Comparison of ENCODE assay signal across 8 mouse cellular contexts in the genomic region with DNA sequence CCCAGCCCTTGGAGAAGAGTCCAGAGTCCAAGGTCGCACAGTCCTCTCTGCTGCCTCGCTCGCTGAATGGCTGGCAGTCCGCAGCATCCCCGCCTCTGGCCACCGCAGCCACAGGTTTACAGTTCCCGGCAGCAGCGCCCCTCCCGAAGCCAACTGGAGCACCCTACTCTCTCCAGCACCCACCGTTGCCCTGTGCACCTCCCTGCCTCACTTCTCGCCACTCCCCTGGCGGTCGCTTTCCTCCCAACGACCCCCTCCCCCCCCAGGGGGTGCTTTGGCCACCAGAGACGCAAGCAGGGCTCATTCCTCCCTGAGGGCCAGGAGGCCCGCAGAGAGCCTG. TPM values are rescaled to one million over a fixed set of nuclear protein-coding genes. Genes with fewer than 3 reads are reported as not detected.
A peak's percentile ranks its signal among the peaks of the same experiment; 100 is the strongest.
DNase-seq lines count a peak whose midpoint lies in the region; ATAC-seq lines count a peak whose summit lies in the region.

A gene (plus strand): TSS at position 301 of the 340 bp plus-strand sequence.

- no peaks in the 10 kb centered on the region for H3K36me3 ChIP-seq in liver, embryonic 11.5 days (ENCODE audit: control insufficient read depth, insufficient read depth, low read length)
- H3K36me3 ChIP-seq in forebrain, embryonic 14.5 days (ENCODE audit: control insufficient read depth, insufficient read depth, low read length) = no peaks in the 10 kb centered on the region
- no peaks in the 10 kb centered on the region for H3K36me3 ChIP-seq in neural tube, embryonic 14.5 days (ENCODE audit: control insufficient read depth, insufficient read depth, low read length)

- intact Hi-C loops in left cerebral cortex, postnatal 10 days (cut with DNase I) = no loop called here

- WGBS in liver, embryonic 11.5 days = 5% methylated on average over 16 of the region's 16 CpGs
- 1% methylated on average over 16 of the region's 16 CpGs for WGBS in forebrain, embryonic 14.5 days
- 0% methylated on average over 16 of the region's 16 CpGs for WGBS in neural tube, embryonic 14.5 days

- H3K9ac ChIP-seq in liver, embryonic 11.5 days (ENCODE audit: low read depth, low read length) = no peak within 1 kb of the TSS
- peak within 1 kb of the TSS; percentile 60 for H3K9ac ChIP-seq in forebrain, embryonic 14.5 days (ENCODE audit: low read length)
- peak within 1 kb of the TSS; percentile 82 for H3K9ac ChIP-seq in neural tube, embryonic 14.5 days (replicated peaks; ENCODE audit: low read depth, low read length)

- peak; percentile 7; the same call in 1 of the 2 replicates for ATAC-seq in liver, embryonic 11.5 days (replicated peaks; ENCODE audit: low FRiP score)
- peak; percentile 16 for ATAC-seq in forebrain, embryonic 14.5 days
- peak; percentile 42; the same call in 1 of the 2 replicates for ATAC-seq in neural tube, embryonic 14.5 days (ENCODE audit: low read depth)
- ATAC-seq in erythroblast, adult 5-6 weeks (replicated peaks; ENCODE audit: low FRiP score, poor library complexity, severe bottlenecking) = no peak

- H3K4me1 ChIP-seq in liver, embryonic 11.5 days (replicated peaks; ENCODE audit: control insufficient read depth, insufficient read depth, low read length) = no peaks in the 10 kb centered on the region; the same call in 1 of the 2 replicates
- H3K4me1 ChIP-seq in forebrain, embryonic 14.5 days (ENCODE audit: control insufficient read depth, insufficient read depth, low read length) = peaks cover 14% of the 10 kb centered on the region
- H3K4me1 ChIP-seq in neural tube, embryonic 14.5 days (ENCODE audit: control insufficient read depth, insufficient read depth, low read length) = peaks cover 5% of the 10 kb centered on the region

- H3K27ac ChIP-seq in liver, embryonic 11.5 days (ENCODE audit: low read depth, low read length) = no peak within 1 kb of the TSS
- H3K27ac ChIP-seq in forebrain, embryonic 14.5 days (ENCODE audit: low read depth, low read length) = peak within 1 kb of the TSS; percentile 82
- peak within 1 kb of the TSS; percentile 93 for H3K27ac ChIP-seq in neural tube, embryonic 14.5 days (ENCODE audit: low read depth, low read length)

- no peaks in the 10 kb centered on the region for H3K9me3 ChIP-seq in liver, embryonic 11.5 days (ENCODE audit: control insufficient read depth, low read length)
- no peaks in the 10 kb centered on the region for H3K9me3 ChIP-seq in forebrain, embryonic 14.5 days (replicated peaks; ENCODE audit: control insufficient read depth, low read length)
- H3K9me3 ChIP-seq in neural tube, embryonic 14.5 days (ENCODE audit: control insufficient read depth, low read length) = no peaks in the 10 kb centered on the region

- peak within 1 kb of the TSS; percentile 29 for H3K4me2 ChIP-seq in liver, embryonic 11.5 days
- peak within 1 kb of the TSS; percentile 89 for H3K4me2 ChIP-seq in forebrain, embryonic 14.5 days (ENCODE audit: low read length)
- H3K4me2 ChIP-seq in neural tube, embryonic 14.5 days (ENCODE audit: low read depth, low read length) = peak within 1 kb of the TSS; percentile 73

- H3K27me3 ChIP-seq in liver, embryonic 11.5 days (replicated peaks; ENCODE audit: control insufficient read depth, insufficient read depth, low read length) = peaks cover 65% of the 10 kb centered on the region
- peaks cover 54% of the 10 kb centered on the region for H3K27me3 ChIP-seq in forebrain, embryonic 14.5 days (replicated peaks; ENCODE audit: control insufficient read depth, insufficient read depth, low read length)
- H3K27me3 ChIP-seq in neural tube, embryonic 14.5 days (ENCODE audit: control insufficient read depth, insufficient read depth, low read length) = peaks cover 2% of the 10 kb centered on the region

- peak within 1 kb of the TSS; percentile 30; the same call in 1 of the 2 replicates for H3K4me3 ChIP-seq in liver, embryonic 11.5 days (ENCODE audit: low read depth, low read length)
- peak within 1 kb of the TSS; percentile 48 for H3K4me3 ChIP-seq in forebrain, embryonic 14.5 days (ENCODE audit: low read depth, low read length)
- H3K4me3 ChIP-seq in neural tube, embryonic 14.5 days (ENCODE audit: low read depth, low read length) = peak within 1 kb of the TSS; percentile 56

- DNase-seq in liver, embryonic 11.5 days (ENCODE audit: low spot score) = no peak
- DNase-seq in liver = no peak
- no peak for DNase-seq in forebrain, embryonic 14.5 days (ENCODE audit: low spot score)
- peak in 1 of 2 experiments; percentile 19 for DNase-seq in left cerebral cortex, postnatal 10 days (ENCODE audit: extremely low spot score in 1 of 2, low spot score in 2 of 2)
- DNase-seq in kidney, postnatal 10 days = no peak
- DNase-seq in heart, adult 11 months = no peak

RNA-seq across cellular contexts. Expression of the gene that starts here (rescaled TPM):
- polyA plus RNA-seq in liver, embryonic 11.5 days (2014; fragmentation: Nextera tagmentation; extraction: Ambion mirVana) = 0.22 TPM in 1 of 2 replicates, not detected in the other
- 37.5 and 44.9 TPM in 2 replicates for polyA plus RNA-seq in forebrain, embryonic 14.5 days (2014; fragmentation: Nextera tagmentation; extraction: Ambion mirVana)
- total RNA-seq in left cerebral cortex, postnatal 10 days (2021) = 10 to 100 TPM; 64.4 to 66.1 TPM
- 108 and 122 TPM in 2 replicates for polyA plus RNA-seq in neural tube, embryonic 14.5 days (2014; fragmentation: Nextera tagmentation; extraction: Ambion mirVana)
- not detected in 2 replicates for total RNA-seq in erythroblast, adult 5-6 weeks (2015; ENCODE audit: low replicate concordance)
- total RNA-seq in erythroblast, adult 5-6 weeks (2017; ENCODE audit: low replicate concordance) = not detected in 2 replicates

Comparison
In these comparisons a context has a peak if more than half of its experiments do, and no peak if none do; other contexts are left out.
1. RNA of the gene that starts here (total RNA-seq): 64.4 to 66.1 TPM in left cerebral cortex, postnatal 10 days; not detected in erythroblast, adult 5-6 weeks; every median in the first group is over 10 times any median in the second.
2. RNA of the gene that starts here (polyA plus RNA-seq): 108 to 122 TPM in neural tube, embryonic 14.5 days and 37.5 to 44.9 TPM in forebrain, embryonic 14.5 days; 0.22 TPM in liver, embryonic 11.5 days; every median in the first group is over 10 times any median in the second.
3. Peak in ATAC-seq, H3K4me3 ChIP-seq and H3K4me2 ChIP-seq in liver, embryonic 11.5 days; RNA of the gene not detected or under 1 TPM.
4. H3K4me2 ChIP-seq: peak in every context shown above with its lines; median percentile 89 in forebrain, embryonic 14.5 days; 73 in neural tube, embryonic 14.5 days; 29 in liver, embryonic 11.5 days.
5. Peak in every context shown above with its lines, with median percentiles within 50 percentile points of each other: H3K4me3 ChIP-seq.